23 mouse cellular contexts compared by ENCODE assay signal in genomic region chr17:62230939-62231338, GRCm38 (mm10).
A peak's percentile ranks its signal among the peaks of the same experiment; 100 is the strongest.
DNase-seq lines count a peak whose midpoint lies in the region; ATAC-seq and TF ChIP-seq lines count a peak whose summit lies in the region.
"Had no signal": no experiment of that assay in that cellular context is flagged by ENCODE, and none has a peak within 500 bp of the region (broad histone marks: within the 10 kb centered on the region; RNA-seq: fewer than 3 reads in every experiment).

No protein-coding gene starts in this region.

- no peak overlapping the region; the same call in 1 of the 2 replicates for H3K27ac ChIP-seq in left cerebral cortex, adult 2 months
- H3K27ac ChIP-seq: embryonic facial prominence, embryonic 10.5 days; embryonic facial prominence, embryonic 12.5 days; forebrain, embryonic 13.5 days; forebrain, embryonic 15.5 days had no signal

- intact Hi-C loops in left cerebral cortex, adult 2 months (cut with DNase I), result no loop called here

- DNase-seq in frontal cortex, postnatal 25 days (ENCODE audit: low spot score in 2 of 2), result no peak
- DNase-seq in left cerebral cortex, adult 11 months (ENCODE audit: low spot score), result peak; percentile 3
- no peak for DNase-seq in left cerebral cortex, adult 2 months (ENCODE audit: extremely low spot score in 1 of 2, low spot score in 2 of 2)
- DNase-seq in right cerebral cortex, adult 18-20 months, result peak; percentile 15
- no peak for DNase-seq in right cerebral cortex, adult 2 months (ENCODE audit: low spot score in 2 of 2)
- no peak for DNase-seq in adrenal gland, postnatal 4 days (ENCODE audit: low spot score in 2 of 2)
- DNase-seq: adrenal gland, adult 8-10 months; adrenal gland, postnatal 14 days; adrenal gland, postnatal 36 days; B cell, adult 2 months; cerebellum, adult 11-12 months; cerebellum, adult 2 months; cerebellum, adult 9-10 months; cerebellum, postnatal 10 days; cerebellum, postnatal 25 days had no signal

- H3K4me3 ChIP-seq in left cerebral cortex, adult 2 months, result no peak overlapping the region
- H3K4me3 ChIP-seq: embryonic facial prominence, embryonic 10.5 days; embryonic facial prominence, embryonic 12.5 days; forebrain, embryonic 13.5 days; forebrain, embryonic 15.5 days had no signal

- ATAC-seq in frontal cortex, adult (ENCODE audit: low TSS enrichment), result peak; percentile 98
- ATAC-seq: activated CD4-positive, CD25-positive, alpha-beta regulatory T cell, adult 4 months; CD4-positive, CD25-positive, alpha-beta regulatory T cell, adult 4 months; forebrain, embryonic 13.5 days; forebrain, embryonic 15.5 days; Patski had no signal

- no peak for TF ChIP-seq CTCF in left cerebral cortex, adult 2 months (IDR thresholded peaks at IDR 0.05)

Comparison
In these comparisons a context has a peak if more than half of its experiments do, and no peak if none do; other contexts are left out.
1. DNase-seq: peak in left cerebral cortex, adult 11 months (single experiment) and right cerebral cortex, adult 18-20 months (single experiment); none in frontal cortex, postnatal 25 days (0 of 2), left cerebral cortex, adult 2 months (0 of 2), right cerebral cortex, adult 2 months (0 of 2) and adrenal gland, postnatal 4 days (0 of 2).